Mouse (Mus musculus) hindbrain, embryonic 16.5 days (tissue): ENCODE measurements around the gene Ptchd4. TPM values are rescaled to one million over a fixed set of nuclear protein-coding genes. Genes with fewer than 3 reads are reported as not detected.

Experiments
- ATAC-seq: fragments of 200-750 bp; cut with Nextera tagmentation; 2 replicates; pipeline ENCODE4 v1.8.0; 2017; ENCODE audit warnings: moderate TSS enrichment, moderate library complexity
- H3K27ac ChIP-seq: fragments of 300-500 bp; sonication (generic); 2 replicates; pipeline ENCODE4 v1.5.1; 2014; ENCODE audit warnings: low read depth, mild to moderate bottlenecking, control low read depth, low read length, moderate library complexity
- H3K27me3 ChIP-seq: fragments of 300-500 bp; sonication (generic); replicated peaks from 2 replicates; pipeline ENCODE4 v1.6.1; 2014; ENCODE audit warnings: low read length; ENCODE audit not compliant: control insufficient read depth, insufficient read depth
- H3K36me3 ChIP-seq: fragments of 300-500 bp; sonication (generic); 2 replicates; pipeline ENCODE4 v1.6.1; 2014; ENCODE audit warnings: mild to moderate bottlenecking, low read length, moderate library complexity, mixed read lengths; ENCODE audit not compliant: control insufficient read depth, insufficient read depth
- H3K4me1 ChIP-seq: fragments of 300-500 bp; sonication (generic); 2 replicates; pipeline ENCODE4 v1.6.1; 2014; ENCODE audit warnings: low read depth, low read length; ENCODE audit not compliant: control insufficient read depth, insufficient read depth
- H3K4me2 ChIP-seq: fragments of 300-500 bp; sonication (generic); 2 replicates; pipeline ENCODE4 v1.6.1; 2014; ENCODE audit warnings: mild to moderate bottlenecking, low read length, control low read depth, moderate library complexity
- H3K4me3 ChIP-seq: fragments of 300-500 bp; sonication (generic); 2 replicates; pipeline ENCODE4 v1.5.1; 2014; ENCODE audit warnings: mild to moderate bottlenecking, low read length, control low read depth, moderate library complexity
- H3K9ac ChIP-seq: fragments of 300-500 bp; sonication (generic); 2 replicates; pipeline ENCODE4 v1.6.1; 2014; ENCODE audit warnings: low read depth, mild to moderate bottlenecking, control low read depth, low read length, moderate library complexity
- H3K9me3 ChIP-seq: fragments of 300-500 bp; sonication (generic); 2 replicates; pipeline ENCODE4 v1.6.1; 2014; ENCODE audit warnings: mild to moderate bottlenecking, low read length, moderate library complexity; ENCODE audit not compliant: control insufficient read depth
- WGBS: fragments of 180-500 bp; shearing (Covaris S2); extraction: QIAGEN DNeasy Blood & Tissue Kit; methylation state at CpG from one replicate; pipeline ENCODE4 v1.1.7; 2014; 5-methylcytosine and 5-hydroxymethylcytosine counted together
- polyA plus RNA-seq: library from polyadenylated mRNA; unstranded; fragments of >200 nt; fragmentation: Nextera tagmentation; extraction: Ambion mirVana; gene quantifications from 2 replicates; pipeline ENCODE4 v1.2.1, GENCODE M21; 2015

Gene Ptchd4
- polyA plus RNA-seq, 1 experiment from 2014 or later, result 16.7 TPM

DNA sequence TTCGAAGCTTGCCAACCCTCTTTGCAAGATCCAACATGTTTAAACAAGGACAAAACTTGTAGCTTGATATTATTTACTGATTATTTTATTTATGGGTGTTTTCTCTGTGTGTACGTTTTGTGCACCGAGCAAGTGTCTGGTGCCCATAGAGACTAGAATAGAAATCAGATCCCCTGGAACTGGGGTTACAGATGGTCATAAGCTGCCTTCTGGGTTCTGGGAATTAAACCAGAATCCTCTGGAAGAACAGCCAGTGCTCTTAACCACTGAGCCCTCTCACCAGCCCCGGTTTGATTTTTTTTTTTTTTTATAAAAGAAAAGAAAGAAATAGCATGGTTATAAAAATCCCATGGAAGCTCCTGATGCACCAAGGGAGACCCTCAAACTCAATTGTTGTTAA, 59.1 kb downstream of the Ptchd4 start:
- H3K4me1 ChIP-seq, result no peaks in the 10 kb centered on the region
- 93% methylated on average over 4 of the region's 4 CpGs for WGBS
- H3K27ac ChIP-seq, result no peak overlapping the region
- H3K27me3 ChIP-seq, result no peaks in the 10 kb centered on the region
- H3K36me3 ChIP-seq, result no peaks in the 10 kb centered on the region
- H3K9me3 ChIP-seq, result no peaks in the 10 kb centered on the region
- H3K4me3 ChIP-seq, result no peak overlapping the region
- no peak for ATAC-seq
- H3K9ac ChIP-seq, result no peak overlapping the region
- no peak overlapping the region for H3K4me2 ChIP-seq

DNA sequence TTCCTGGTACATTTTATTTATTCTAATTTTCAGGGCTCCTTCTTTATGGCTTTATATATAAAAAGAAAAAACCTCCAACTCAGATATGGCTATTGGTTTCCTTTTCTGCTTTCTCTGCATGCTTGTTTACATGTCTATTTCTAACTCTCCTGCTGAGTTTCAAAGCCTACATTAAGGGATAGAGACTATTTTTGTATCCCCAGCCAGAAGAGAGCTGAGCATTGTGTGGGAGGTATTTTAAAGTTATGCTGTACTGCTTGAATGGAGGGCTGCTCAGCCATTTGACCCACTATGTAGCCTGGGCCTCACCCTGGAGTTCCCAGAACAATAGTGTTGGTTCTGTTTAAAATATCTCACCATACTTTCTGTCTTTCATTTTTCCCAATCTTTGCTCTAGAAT, 77.3 kb downstream of the Ptchd4 start:
- Histone ChIP-seq H3K4me3 (no peak overlapping the region), H3K36me3 (no peaks in the 10 kb centered on the region), H3K4me1 (no peaks in the 10 kb centered on the region), H3K9ac (no peak overlapping the region), H3K9me3 (no peaks in the 10 kb centered on the region), H3K27ac (no peak overlapping the region), H3K4me2 (no peak overlapping the region), H3K27me3 (no peaks in the 10 kb centered on the region)
- no peak for ATAC-seq

DNA sequence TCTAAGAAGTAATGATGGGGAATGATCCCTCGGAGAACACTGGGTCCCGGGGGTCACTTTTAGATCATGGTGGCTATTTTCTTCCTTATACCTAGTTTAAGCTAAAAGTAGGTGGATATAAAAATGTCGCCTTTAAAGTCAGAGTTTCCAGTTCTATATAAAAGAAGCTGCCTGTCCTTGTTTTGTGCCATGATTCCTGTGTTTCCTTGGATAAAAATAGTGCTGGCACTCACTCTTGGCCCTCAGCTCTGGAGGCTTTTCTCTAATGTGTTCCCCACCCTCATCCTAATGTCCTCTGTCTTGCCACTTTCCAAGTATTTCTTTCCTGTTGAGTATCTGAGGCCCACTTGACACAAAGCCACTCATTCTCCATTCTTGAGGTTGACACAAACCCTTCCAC, 79.6 kb downstream of the Ptchd4 start:
- Histone ChIP-seq H3K36me3 (no peaks in the 10 kb centered on the region), H3K4me2 (no peak overlapping the region), H3K27me3 (no peaks in the 10 kb centered on the region), H3K4me3 (no peak overlapping the region), H3K27ac (no peak overlapping the region), H3K9ac (no peak overlapping the region), H3K4me1 (no peaks in the 10 kb centered on the region), H3K9me3 (no peaks in the 10 kb centered on the region)
- ATAC-seq, result no peak
- WGBS, result 96% methylated on average over 3 of the region's 3 CpGs

DNA sequence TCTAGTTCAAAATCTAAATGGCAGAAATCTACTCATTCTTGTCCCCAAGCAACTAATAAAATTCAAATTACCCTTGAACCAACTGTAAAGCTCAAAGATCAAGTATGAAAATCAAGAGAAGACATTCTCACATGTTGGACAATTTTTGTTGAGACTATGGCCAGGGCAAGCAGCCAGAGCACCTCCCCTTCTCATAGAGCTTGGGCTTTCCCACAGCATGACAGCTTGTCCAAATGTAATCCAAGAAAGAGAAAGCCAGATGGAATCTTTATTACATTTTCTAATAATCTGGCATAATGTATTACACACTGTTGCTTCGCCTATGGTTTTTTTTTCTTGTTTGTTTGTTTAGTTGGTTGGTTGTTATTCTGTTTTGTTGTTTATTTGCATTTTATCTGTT, 102.7 kb downstream of the Ptchd4 start:
- Histone ChIP-seq H3K36me3 (no peaks in the 10 kb centered on the region), H3K27me3 (no peaks in the 10 kb centered on the region), H3K4me3 (no peak overlapping the region), H3K27ac (no peak overlapping the region), H3K9me3 (no peaks in the 10 kb centered on the region), H3K4me1 (no peaks in the 10 kb centered on the region), H3K4me2 (no peak overlapping the region), H3K9ac (no peak overlapping the region)
- ATAC-seq, result no peak
- 95% methylated on average over 1 of the region's 1 CpGs for WGBS

DNA sequence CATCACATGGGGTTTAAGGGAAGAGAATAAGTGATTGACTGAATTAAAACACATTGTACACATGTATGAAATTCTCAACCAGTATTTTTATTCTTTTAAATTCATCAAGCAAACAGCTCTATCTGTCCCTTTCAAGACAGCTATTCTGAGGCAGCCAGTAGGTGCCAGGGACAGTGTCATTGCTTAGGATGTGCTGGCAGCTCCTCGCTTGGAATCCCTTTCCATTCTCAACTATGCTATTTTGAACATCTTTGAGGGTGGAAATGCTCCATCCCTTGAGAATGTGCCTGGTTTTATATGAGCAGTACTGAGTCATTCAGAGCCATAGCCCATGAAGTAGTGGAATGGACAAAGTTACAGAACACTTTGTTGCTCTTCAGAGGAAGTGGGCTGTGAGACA, 112.2 kb downstream of the Ptchd4 start:
- Histone ChIP-seq H3K9ac (no peak overlapping the region), H3K9me3 (no peaks in the 10 kb centered on the region), H3K4me3 (no peak overlapping the region), H3K36me3 (no peaks in the 10 kb centered on the region), H3K4me1 (no peaks in the 10 kb centered on the region), H3K27me3 (no peaks in the 10 kb centered on the region), H3K4me2 (no peak overlapping the region), H3K27ac (no peak overlapping the region)
- ATAC-seq, result no peak
- WGBS, result 86% methylated on average over 1 of the region's 1 CpGs

DNA sequence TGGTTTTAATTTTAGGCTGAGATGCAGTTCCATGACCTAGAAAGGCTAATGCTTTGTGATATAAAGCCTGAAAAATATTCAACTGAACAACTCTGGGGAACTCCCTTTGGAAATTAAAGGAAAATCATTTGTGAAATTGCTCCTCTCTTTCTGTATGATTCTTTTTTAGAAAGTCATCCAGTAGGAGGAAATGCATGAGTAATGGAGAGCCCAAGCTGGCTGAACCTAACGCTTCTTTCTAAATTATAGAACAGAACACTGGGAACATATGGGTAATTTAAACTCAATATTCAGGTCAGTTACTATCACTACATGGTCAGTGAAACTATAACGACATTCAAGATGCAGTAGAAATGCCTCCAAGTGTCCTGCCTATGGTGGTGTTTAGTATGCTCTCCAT, 114.6 kb downstream of the Ptchd4 start:
- no peaks in the 10 kb centered on the region for H3K4me1 ChIP-seq
- ATAC-seq, result no peak
- H3K9ac ChIP-seq, result no peak overlapping the region

DNA sequence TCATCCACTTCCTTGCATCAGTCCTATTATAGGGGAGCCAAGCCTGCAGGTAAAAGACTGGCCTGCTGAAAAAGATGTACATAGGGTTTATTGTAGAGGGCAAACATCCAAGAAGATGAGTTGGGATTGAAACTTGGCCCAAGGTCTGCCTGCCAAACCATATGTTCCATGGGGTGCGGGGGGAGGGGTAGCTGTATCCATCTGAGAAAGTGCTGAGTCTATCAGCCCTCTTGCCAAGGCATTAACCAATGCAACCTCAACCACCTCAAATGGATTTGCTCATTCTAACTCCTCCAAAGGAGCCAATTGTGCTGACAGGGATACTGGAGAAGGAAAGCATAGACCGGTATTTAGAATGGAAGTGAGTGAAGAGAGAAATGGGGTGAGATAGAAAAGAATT, 136.5 kb downstream of the Ptchd4 start:
- whole genome bisulfite sequencing, result 84% methylated on average over 2 of the region's 2 CpGs
- H3K36me3 ChIP-seq, result no peaks in the 10 kb centered on the region
- ATAC-seq, result 0 out of 2 replicates have a peak, but pooled peaks have one; percentile 42

More for the DNA sequence above, 114.6 kb downstream of the Ptchd4 start:
- Histone ChIP-seq H3K4me3 (no peak overlapping the region), H3K27ac (no peak overlapping the region), H3K9me3 (no peaks in the 10 kb centered on the region), H3K27me3 (no peaks in the 10 kb centered on the region), H3K36me3 (no peaks in the 10 kb centered on the region), H3K4me2 (no peak overlapping the region)
- WGBS, result 90% methylated on average over 2 of the region's 2 CpGs

DNA sequence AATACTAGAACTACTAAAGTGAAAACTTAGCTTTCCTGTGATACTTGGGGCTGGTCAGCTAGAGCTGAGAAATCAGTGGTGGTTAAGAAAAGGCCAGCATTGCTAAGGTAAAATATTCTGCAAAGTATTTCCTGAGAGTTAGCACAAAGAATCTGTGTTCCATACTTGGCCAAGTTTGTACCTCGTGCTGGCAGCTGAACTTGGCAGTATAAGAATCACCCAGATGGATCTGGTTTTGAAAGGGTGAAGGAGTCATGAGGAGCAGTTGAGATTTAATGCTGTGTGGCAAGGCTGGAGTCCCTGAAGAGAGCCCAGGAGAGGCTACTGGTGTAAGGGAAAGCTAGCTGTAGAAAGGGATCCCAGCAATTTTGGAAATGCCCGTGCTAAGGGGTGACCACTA, 140.7 kb downstream of the Ptchd4 start:
- no peak for ATAC-seq

More for the DNA sequence above, 136.5 kb downstream of the Ptchd4 start:
- Histone ChIP-seq H3K27me3 (no peaks in the 10 kb centered on the region), H3K4me2 (no peak overlapping the region), H3K9ac (no peak overlapping the region), H3K27ac (no peak overlapping the region), H3K4me1 (no peaks in the 10 kb centered on the region), H3K4me3 (no peak overlapping the region), H3K9me3 (no peaks in the 10 kb centered on the region)

DNA sequence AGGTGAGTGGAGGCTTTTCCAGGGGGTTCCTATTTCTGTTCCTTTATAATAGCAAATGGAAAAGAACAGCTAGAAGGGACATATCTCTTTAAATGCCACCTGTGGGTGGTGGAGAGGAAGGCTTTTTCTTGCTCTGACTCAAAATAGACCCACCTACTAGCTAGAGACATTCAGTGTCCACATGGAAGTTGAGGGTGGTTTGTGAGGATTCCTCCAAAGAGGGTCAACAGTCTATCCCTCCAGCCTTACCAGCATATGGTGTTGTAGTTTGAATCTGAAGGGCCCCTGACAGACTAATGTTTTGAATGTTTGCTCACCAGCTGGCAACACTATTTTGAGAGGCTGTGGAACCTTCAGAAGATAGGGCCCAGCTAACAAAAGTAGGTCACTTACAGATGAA, 147.0 kb downstream of the Ptchd4 start:
- no peak overlapping the region for H3K4me3 ChIP-seq
- no peaks in the 10 kb centered on the region for H3K27me3 ChIP-seq
- no peaks in the 10 kb centered on the region for H3K36me3 ChIP-seq
- H3K27ac ChIP-seq, result no peak overlapping the region
- H3K4me1 ChIP-seq, result no peaks in the 10 kb centered on the region
- H3K9me3 ChIP-seq, result no peaks in the 10 kb centered on the region
- H3K9ac ChIP-seq, result no peak overlapping the region
- no peak for ATAC-seq
- H3K4me2 ChIP-seq, result no peak overlapping the region

More for the DNA sequence above, 140.7 kb downstream of the Ptchd4 start:
- Histone ChIP-seq H3K27me3 (no peaks in the 10 kb centered on the region), H3K4me3 (no peak overlapping the region), H3K4me2 (no peak overlapping the region), H3K9ac (no peak overlapping the region), H3K36me3 (no peaks in the 10 kb centered on the region), H3K4me1 (no peaks in the 10 kb centered on the region), H3K9me3 (no peaks in the 10 kb centered on the region), H3K27ac (no peak overlapping the region)
- WGBS, result 78% methylated on average over 2 of the region's 2 CpGs
